ENCODE assay signal across 8 mouse cellular contexts in genomic region chr16:31081125-31081664, GRCm38 (mm10). TPM values are rescaled to one million over a fixed set of nuclear protein-coding genes. Genes with fewer than 3 reads are reported as not detected.
A peak's percentile ranks its signal among the peaks of the same experiment; 100 is the strongest.
DNase-seq lines count a peak whose midpoint lies in the region; ATAC-seq and TF ChIP-seq lines count a peak whose summit lies in the region.

Gene Xxylt1, minus strand, starts transcription at chr16:31081432.

- no peaks in the 10 kb centered on the region for H3K27me3 ChIP-seq in hindbrain, embryonic 10.5 days (ENCODE audit: insufficient read depth, poor library complexity, severe bottlenecking)
- no peaks in the 10 kb centered on the region for H3K27me3 ChIP-seq in lung, postnatal 0 days (replicated peaks; ENCODE audit: insufficient read depth, low read length)

- WGBS in hindbrain, embryonic 10.5 days = under 1% methylated on average over 54 of the region's 54 CpGs
- under 1% methylated on average over 39 of the region's 54 CpGs for WGBS in lung, postnatal 0 days

- H3K4me2 ChIP-seq in lung, postnatal 0 days (replicated peaks; ENCODE audit: low read depth, low read length) = peak within 1 kb of the TSS; percentile 98

- H3K4me3 ChIP-seq in hindbrain, embryonic 10.5 days = peak within 1 kb of the TSS; percentile 80
- peak within 1 kb of the TSS; percentile 75 for H3K4me3 ChIP-seq in lung, postnatal 0 days (ENCODE audit: low read depth, low read length)

- H3K27ac ChIP-seq in hindbrain, embryonic 10.5 days = peak within 1 kb of the TSS; percentile 89
- peak within 1 kb of the TSS; percentile 81 for H3K27ac ChIP-seq in lung, postnatal 0 days (ENCODE audit: low read length)

- DNase-seq in MN1 (ENCODE audit: low spot score) = peak; percentile 93
- DNase-seq in cerebellum, adult 9-10 months = peak; percentile 97
- peak; percentile 94 for DNase-seq in hindbrain, embryonic 10.5 days (ENCODE audit: low spot score)
- peak; percentile 96 for DNase-seq in layer of hippocampus, adult 9-11 months
- DNase-seq in lung, postnatal 0 days (ENCODE audit: low spot score) = peak; percentile 98
- peak; percentile 91 for DNase-seq in ovary, postnatal 14 days (ENCODE audit: low spot score)
- DNase-seq in thymus, postnatal 14 days = peak; percentile 96

- H3K9me3 ChIP-seq in hindbrain, embryonic 10.5 days = no peaks in the 10 kb centered on the region
- H3K9me3 ChIP-seq in lung, postnatal 0 days (ENCODE audit: low read length) = no peaks in the 10 kb centered on the region

- TF ChIP-seq CTCF in lung, postnatal 0 days (IDR thresholded peaks at IDR 0.05) = peak; percentile 46

- H3K4me1 ChIP-seq in hindbrain, embryonic 10.5 days (replicated peaks) = peaks cover 26% of the 10 kb centered on the region
- no peaks in the 10 kb centered on the region for H3K4me1 ChIP-seq in lung, postnatal 0 days (ENCODE audit: insufficient read depth, low read depth, low read length)

- TF ChIP-seq EP300 in lung, postnatal 0 days (IDR thresholded peaks at IDR 0.05) = no peak

- peak within 1 kb of the TSS; percentile 34 for H3K9ac ChIP-seq in lung, postnatal 0 days (replicated peaks; ENCODE audit: low read depth)

- H3K36me3 ChIP-seq in hindbrain, embryonic 10.5 days = peaks cover 6% of the 10 kb centered on the region; the same call in 1 of the 2 replicates
- H3K36me3 ChIP-seq in lung, postnatal 0 days (ENCODE audit: insufficient read depth, low read length) = no peaks in the 10 kb centered on the region

- ATAC-seq in frontal cortex, adult (ENCODE audit: low TSS enrichment) = peak; percentile 95
- ATAC-seq in lung, postnatal 0 days = peak; percentile 99

RNA-seq across cellular contexts. Expression of gene Xxylt1, which starts in this region (rescaled TPM):
- 12.1 and 15.1 TPM in 2 replicates for polyA plus RNA-seq in hindbrain, embryonic 10.5 days (2016; fragmentation: Nextera tagmentation; extraction: Ambion mirVana)
- polyA plus RNA-seq in lung, postnatal 0 days (2015; fragmentation: Nextera tagmentation; extraction: Ambion mirVana) = 8.0 and 8.2 TPM in 2 replicates

Comparison
In these comparisons a context has a peak if more than half of its experiments do, and no peak if none do; other contexts are left out.
1. Peak in every context shown above with its lines: DNase-seq, ATAC-seq, H3K4me3 ChIP-seq and H3K27ac ChIP-seq.